Mouse (Mus musculus) kidney, postnatal 0 days (tissue): ENCODE results near the gene Tnpo2. TPM values are rescaled to one million over a fixed set of nuclear protein-coding genes. Genes with fewer than 3 reads are reported as not detected.

Experiments
- ATAC-seq: fragments of 200-750 bp; cut with Nextera tagmentation; replicated peaks from 2 replicates; pipeline ENCODE4 v1.8.0; 2017; ENCODE audit warnings: low read depth, moderate number of reproducible peaks, moderate TSS enrichment, moderate library complexity; ENCODE audit not compliant: low FRiP score
- DNase-seq: peaks from one replicate; pipeline ENCODE4 v3.0.0-alpha.2; 2016; ENCODE audit warnings: low spot score
- H3K27ac ChIP-seq: fragments of 300-500 bp; sonication (generic); 2 replicates; pipeline ENCODE4 v1.5.1; 2014; ENCODE audit warnings: mild to moderate bottlenecking
- H3K27me3 ChIP-seq: fragments of 300-500 bp; sonication (generic); 2 replicates; pipeline ENCODE4 v1.6.1; 2014; ENCODE audit warnings: low read length, mixed read lengths; ENCODE audit not compliant: insufficient read depth
- H3K36me3 ChIP-seq: fragments of 300-500 bp; sonication (generic); 2 replicates; pipeline ENCODE4 v1.6.1; 2014; ENCODE audit warnings: low read length, mixed read lengths; ENCODE audit not compliant: insufficient read depth
- H3K4me1 ChIP-seq: fragments of 300-500 bp; sonication (generic); replicated peaks from 2 replicates; pipeline ENCODE4 v1.6.1; 2014; ENCODE audit warnings: antibody characterized with exemption, low read length, mixed read lengths; ENCODE audit not compliant: insufficient read depth
- H3K4me2 ChIP-seq: fragments of 300-500 bp; sonication (generic); 2 replicates; pipeline ENCODE4 v1.6.1; 2014; ENCODE audit warnings: mild to moderate bottlenecking, low read length, moderate library complexity, mixed read lengths
- H3K4me3 ChIP-seq: fragments of 300-500 bp; sonication (generic); replicated peaks from 2 replicates; pipeline ENCODE4 v1.5.1; 2014; ENCODE audit warnings: low read depth, low read length
- H3K9ac ChIP-seq: fragments of 300-500 bp; sonication (generic); 2 replicates; pipeline ENCODE4 v1.6.1; 2014; ENCODE audit warnings: low read depth, low read length
- H3K9me3 ChIP-seq: fragments of 300-500 bp; sonication (generic); replicated peaks from 2 replicates; pipeline ENCODE4 v1.6.1; 2016; ENCODE audit warnings: low read length, inconsistent platforms, mixed read lengths
- CTCF ChIP-seq: IDR thresholded peaks from 2 replicates; pipeline ENCODE4 v1.5.1; 2016; ENCODE audit warnings: antibody characterized with exemption, low read depth, mild to moderate bottlenecking, moderate library complexity
- WGBS: fragments of 180-500 bp; shearing (Covaris S2); extraction: QIAGEN DNeasy Blood & Tissue Kit; methylation state at CpG from one replicate; pipeline ENCODE4 v1.1.7; 2014; 5-methylcytosine and 5-hydroxymethylcytosine counted together
- polyA plus RNA-seq: library from polyadenylated mRNA; unstranded; fragments of >200 nt; fragmentation: Nextera tagmentation; extraction: Ambion mirVana; gene quantifications from 2 replicates; pipeline ENCODE4 v1.2.1, GENCODE M21; 2015

Gene Tnpo2
- polyA plus RNA-seq, 1 experiment from 2014 or later = 19.0 TPM

DNA sequence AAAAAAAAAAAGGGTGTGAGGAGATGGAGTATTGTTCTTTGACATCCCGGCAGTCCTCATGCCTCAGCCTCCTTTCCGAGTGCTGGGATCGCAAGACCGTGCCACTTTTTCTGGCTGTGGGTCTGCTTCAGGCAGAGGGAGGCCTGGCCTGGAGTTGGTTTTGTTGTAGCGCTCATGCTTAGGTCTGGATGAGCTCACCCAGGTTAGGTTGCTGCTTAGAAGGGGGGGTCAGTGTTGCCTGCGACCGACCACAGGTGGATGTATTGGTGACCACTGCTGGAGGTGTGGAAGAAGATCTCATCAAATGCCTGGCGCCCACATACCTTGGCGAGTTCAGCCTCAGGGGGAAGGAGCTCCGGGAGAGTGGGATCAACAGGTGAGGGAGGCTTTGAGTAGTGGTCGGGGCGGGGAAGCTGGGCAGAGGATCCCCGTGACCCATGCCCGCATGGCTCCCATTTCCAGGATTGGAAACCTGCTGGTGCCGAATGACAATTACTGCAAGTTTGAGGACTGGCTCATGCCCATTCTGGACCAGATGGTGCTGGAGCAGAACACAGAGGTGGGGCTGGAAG is 36.4 kb downstream of the Tnpo2 start:
- ATAC-seq (no peak), DNase-seq (no peak)
- 90% methylated on average over 15 of the region's 15 CpGs for WGBS
- Histone ChIP-seq H3K4me3 (no peak overlapping the region), H3K4me1 (0 out of 2 replicates have a peak, but pooled peaks cover 8% of the 10 kb centered on the region), H3K27ac (no peak overlapping the region), H3K9ac (no peak overlapping the region), H3K27me3 (no peaks in the 10 kb centered on the region), H3K36me3 (peaks cover 27% of the 10 kb centered on the region), H3K4me2 (no peak overlapping the region), H3K9me3 (no peaks in the 10 kb centered on the region)
- no peak for TF ChIP-seq CTCF

DNA sequence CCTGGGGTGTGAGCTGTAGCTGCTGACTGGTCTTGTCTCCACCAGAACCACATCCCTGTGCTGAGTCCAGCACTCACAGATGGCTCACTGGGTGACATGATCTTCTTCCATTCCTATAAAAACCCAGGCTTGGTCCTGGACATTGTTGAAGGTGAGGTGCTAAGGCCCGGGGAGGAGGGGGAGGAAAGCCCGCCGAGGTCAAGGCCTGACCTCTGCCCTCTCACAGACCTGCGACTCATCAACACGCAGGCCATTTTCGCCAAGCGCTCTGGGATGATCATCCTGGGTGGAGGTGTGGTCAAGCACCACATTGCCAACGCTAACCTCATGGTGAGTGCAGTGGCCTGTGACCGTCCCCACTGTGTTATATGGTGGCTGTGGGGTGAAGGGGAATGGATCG is 37.5 kb downstream of the Tnpo2 start:
- H3K36me3 ChIP-seq = peaks cover 25% of the 10 kb centered on the region
- no peak overlapping the region for H3K9ac ChIP-seq
- H3K9me3 ChIP-seq = no peaks in the 10 kb centered on the region
- DNase-seq (no peak), ATAC-seq (no peak)
- no peak overlapping the region for H3K4me3 ChIP-seq
- 0 out of 2 replicates have a peak, but pooled peaks cover 8% of the 10 kb centered on the region for H3K4me1 ChIP-seq
- TF ChIP-seq CTCF = no peak
- no peak overlapping the region for H3K4me2 ChIP-seq
- WGBS = 70% methylated on average over 10 of the region's 10 CpGs
- H3K27me3 ChIP-seq = no peaks in the 10 kb centered on the region
- no peak overlapping the region for H3K27ac ChIP-seq

- H3K4me3 ChIP-seq = no peak overlapping the region
- no peaks in the 10 kb centered on the region for H3K27me3 ChIP-seq
- H3K27ac ChIP-seq = no peak overlapping the region
- peaks cover 25% of the 10 kb centered on the region for H3K36me3 ChIP-seq
- ATAC-seq (no peak), DNase-seq (no peak)
- 85% methylated on average over 10 of the region's 10 CpGs for WGBS
- no peak for TF ChIP-seq CTCF
- H3K9me3 ChIP-seq = no peaks in the 10 kb centered on the region
- H3K4me2 ChIP-seq = no peak overlapping the region
- H3K9ac ChIP-seq = no peak overlapping the region
- H3K4me1 ChIP-seq = peaks cover 8% of the 10 kb centered on the region; the same call in 1 of the 2 replicates
Observed at GRCm38 (mm10) chr8:85074617-85075016, 37.9 kb downstream of the Tnpo2 start.

DNA sequence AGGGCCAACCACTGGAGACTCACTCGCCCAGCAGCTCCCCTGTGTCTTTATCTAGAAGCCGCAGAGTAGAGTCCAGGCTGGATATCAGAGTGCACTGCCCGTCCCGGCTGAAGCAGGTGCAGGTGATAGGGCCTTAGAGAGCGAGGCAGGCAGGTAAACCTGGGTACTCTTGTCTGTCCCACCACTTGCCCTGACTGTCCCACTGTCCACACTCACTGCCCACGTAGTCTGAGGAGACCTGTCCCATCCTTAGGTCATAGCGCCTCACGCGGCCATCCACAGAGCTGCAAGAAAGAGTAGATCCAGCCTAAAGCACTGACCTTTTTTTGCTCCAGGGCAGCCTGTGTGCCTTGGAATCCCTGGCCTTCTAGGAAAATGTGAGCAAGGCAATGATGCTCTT is 39.3 kb downstream of the Tnpo2 start:
- TF ChIP-seq CTCF = peak; percentile 53
- H3K4me2 ChIP-seq = no peak overlapping the region
- no peak overlapping the region for H3K27ac ChIP-seq
- ATAC-seq (no peak), DNase-seq (peak; percentile 26)
- peaks cover 3% of the 10 kb centered on the region; the same call in 1 of the 2 replicates for H3K4me1 ChIP-seq
- H3K27me3 ChIP-seq = no peaks in the 10 kb centered on the region
- H3K4me3 ChIP-seq = no peak overlapping the region
- H3K36me3 ChIP-seq = peaks cover 25% of the 10 kb centered on the region
- H3K9me3 ChIP-seq = no peaks in the 10 kb centered on the region
- H3K9ac ChIP-seq = no peak overlapping the region
- WGBS = 83% methylated on average over 9 of the region's 9 CpGs

GRCm38 (mm10) chr8:85076993-85077392 is 40.3 kb downstream of the Tnpo2 start:
- no peaks in the 10 kb centered on the region for H3K9me3 ChIP-seq
- peak; percentile 99 for TF ChIP-seq CTCF
- peak; percentile 93 for DNase-seq
- no peak overlapping the region for H3K9ac ChIP-seq
- H3K4me1 ChIP-seq = no peaks in the 10 kb centered on the region; the same call in 1 of the 2 replicates
- H3K36me3 ChIP-seq = peaks cover 25% of the 10 kb centered on the region
- H3K27ac ChIP-seq = no peak overlapping the region
- no peak for ATAC-seq
- H3K27me3 ChIP-seq = no peaks in the 10 kb centered on the region
- no peak overlapping the region for H3K4me2 ChIP-seq
- 3% methylated on average over 2 of the region's 2 CpGs for WGBS
- no peak overlapping the region for H3K4me3 ChIP-seq

DNA sequence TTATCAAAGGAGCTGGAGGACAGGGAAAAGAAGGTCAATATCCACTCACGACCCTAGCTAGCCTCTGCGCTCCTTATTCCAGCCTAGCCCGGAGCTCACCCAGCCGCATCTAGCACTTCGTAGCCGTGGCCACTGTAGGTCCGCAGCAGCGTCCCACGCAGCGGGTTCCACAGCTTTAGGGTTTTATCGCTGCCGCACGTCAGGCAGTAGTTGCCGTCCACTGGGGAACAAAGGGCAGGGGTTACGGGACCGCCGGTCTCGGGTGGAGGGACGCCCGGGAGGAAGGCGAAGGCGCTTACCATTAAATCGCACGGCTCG is 43.5 kb downstream of the Tnpo2 start:
- Histone ChIP-seq H3K27me3 (no peaks in the 10 kb centered on the region), H3K27ac (peak overlapping the region; percentile 82), H3K36me3 (peaks cover 14% of the 10 kb centered on the region), H3K9me3 (no peaks in the 10 kb centered on the region), H3K4me1 (no peaks in the 10 kb centered on the region; the same call in 1 of the 2 replicates), H3K4me3 (peak overlapping the region; percentile 72), H3K4me2 (peak overlapping the region; percentile 96), H3K9ac (peak overlapping the region; percentile 87)
- DNase-seq (no peak), ATAC-seq (no peak)
- no peak for TF ChIP-seq CTCF
- under 1% methylated on average over 25 of the region's 25 CpGs for WGBS
